Mouse (Mus musculus) liver (tissue): ENCODE measurements around the gene Zfp954.
A peak's percentile ranks its signal among the peaks of the same experiment; 100 is the strongest.
"Not testable (repeated sequence)": the region's sequence is repeated elsewhere in the genome, so short reads cannot be mapped to it uniquely, and the experiment has no call there.

ENCODE experiments used
- DNase-seq: peaks from one replicate; pipeline ENCODE4 v3.0.0-alpha.2; 2020; ENCODE audit warnings: mixed read lengths

The Zfp954 gene

DNA sequence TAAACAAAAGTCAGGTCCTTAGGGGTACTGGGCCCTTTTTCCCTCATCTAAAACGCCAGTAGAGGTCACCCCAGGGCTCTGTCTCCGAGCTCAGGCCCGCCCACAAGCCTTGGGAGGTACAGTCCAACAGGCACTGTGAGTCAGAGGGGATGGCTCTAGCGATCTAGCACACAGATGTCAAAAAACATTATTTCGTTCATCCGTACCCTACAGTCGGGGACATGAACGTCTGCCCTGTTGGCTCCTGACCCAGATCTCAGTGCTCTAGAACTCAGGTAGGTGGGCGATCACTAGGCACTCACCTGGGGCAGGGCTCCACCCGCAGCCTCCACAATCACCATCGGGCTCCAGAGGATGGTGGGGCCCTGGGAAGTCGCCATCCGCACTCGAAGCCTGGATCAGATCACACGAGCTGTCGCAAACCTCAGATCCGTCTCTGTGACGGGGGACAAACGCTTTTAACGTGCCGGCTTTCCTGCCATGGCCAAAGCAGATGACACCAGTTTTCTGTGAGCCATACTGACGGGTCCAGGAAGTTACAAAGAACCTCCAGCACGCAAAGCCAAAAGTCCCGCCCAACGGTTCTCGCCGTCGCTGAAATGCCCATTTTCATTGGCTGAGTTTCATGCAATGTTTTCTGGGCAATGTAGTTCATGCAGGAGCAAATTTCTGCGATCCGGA lies at the start of gene Zfp954:
Gene Zfp954 (minus strand): TSS at position 568 of the 681 bp plus-strand sequence.
- peak; percentile 80 for DNase-seq

DNA sequence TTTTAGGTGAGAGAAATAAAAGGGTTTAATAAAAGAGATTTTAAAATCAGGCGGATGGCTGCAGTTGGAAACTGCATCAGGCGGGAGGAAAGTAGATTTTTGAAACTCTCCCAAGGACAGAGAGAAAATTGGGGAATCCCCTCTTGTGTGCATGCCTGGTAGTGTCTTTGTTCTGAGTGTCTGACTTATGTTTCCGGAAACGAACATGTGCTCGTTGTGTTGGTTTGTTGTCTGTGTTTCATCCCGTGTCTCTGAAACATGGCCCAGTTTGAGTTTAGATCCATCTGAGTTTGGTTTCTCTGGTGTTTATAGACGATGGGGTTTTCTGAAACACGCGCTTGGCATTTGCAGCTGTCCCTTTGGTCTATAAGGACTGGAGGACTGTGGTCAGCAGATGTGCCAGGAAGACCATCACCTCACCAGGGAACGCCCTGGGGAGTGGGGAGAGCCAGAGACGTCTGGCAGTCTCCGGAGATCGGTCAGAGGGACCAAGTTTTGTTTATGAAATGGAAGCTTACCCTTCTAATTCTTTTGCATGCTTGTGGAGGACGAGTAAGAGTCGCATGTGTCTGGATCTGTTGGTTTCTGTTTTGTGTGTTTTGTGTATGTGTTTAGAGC lies 24.8 kb upstream of the Zfp954 start:
- DNase-seq: no peak

DNA sequence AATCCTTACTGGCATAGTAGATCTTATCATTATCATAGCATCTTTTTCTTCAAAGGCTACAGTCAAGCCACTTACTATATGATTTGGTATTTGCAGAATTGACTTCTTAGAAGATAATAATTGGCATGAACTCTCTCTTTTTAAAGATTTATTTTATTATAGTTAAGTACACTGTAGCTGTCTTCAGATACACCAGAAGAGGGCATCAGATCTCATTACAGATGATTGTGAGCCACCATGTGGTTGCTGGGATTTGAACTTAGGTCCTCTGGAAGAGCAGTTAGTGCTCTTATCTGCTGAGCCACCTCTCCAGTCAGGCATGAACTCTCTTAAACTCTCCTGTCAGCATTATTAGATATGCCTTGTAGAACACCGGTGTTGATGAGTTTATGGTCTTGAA lies 22.9 kb upstream of the Zfp954 start:
- no peak for DNase-seq

DNA sequence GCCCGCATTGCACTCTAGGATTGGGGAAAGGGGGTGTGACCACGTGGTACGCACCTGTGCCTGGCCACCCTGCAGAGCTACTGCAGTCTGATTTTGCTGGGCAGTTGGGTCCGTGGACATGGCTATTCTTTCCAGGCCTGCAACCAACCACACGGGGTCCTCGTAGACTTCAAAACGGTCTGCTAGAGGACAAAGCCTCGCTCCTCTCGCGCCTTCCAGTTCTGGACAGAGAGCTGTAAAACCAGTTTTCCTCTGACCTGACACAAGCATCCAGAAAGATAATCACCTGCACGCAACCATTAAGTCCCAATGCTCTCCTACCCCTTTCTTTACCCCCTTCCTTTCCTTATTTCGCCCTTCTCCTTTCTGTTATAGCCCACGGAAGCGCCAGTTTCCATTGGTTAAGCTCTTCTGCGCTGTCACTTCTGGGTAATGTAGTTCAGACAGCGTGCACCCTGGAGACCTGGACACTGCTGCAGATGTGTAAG lies 15.1 kb upstream of the Zfp954 start, which contains the start of gene Zfp773:
Gene Zfp773 (minus strand): TSS at position 377 of the 488 bp plus-strand sequence.
- DNase-seq: peak; percentile 27

DNA sequence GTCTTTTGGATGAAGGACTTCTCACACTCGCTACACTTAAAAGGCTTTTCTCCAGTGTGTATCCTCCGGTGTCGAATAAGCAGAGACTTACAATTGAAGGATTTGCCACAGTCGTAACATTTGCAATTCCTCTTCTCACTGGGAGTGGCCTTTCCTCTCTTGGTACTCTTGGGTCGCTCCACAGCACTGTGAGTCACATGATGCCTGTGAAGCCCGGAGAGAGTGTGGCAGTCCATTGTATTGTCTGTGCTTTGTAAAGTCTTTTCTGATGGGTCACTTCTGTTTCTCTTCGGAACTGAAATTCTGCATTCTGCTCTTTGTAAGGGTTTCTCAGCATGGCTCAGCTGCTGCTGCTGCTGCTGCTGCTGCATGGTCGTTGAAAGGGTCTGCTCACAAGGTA lies 11.5 kb upstream of the Zfp954 start:
- DNase-seq: no peak

DNA sequence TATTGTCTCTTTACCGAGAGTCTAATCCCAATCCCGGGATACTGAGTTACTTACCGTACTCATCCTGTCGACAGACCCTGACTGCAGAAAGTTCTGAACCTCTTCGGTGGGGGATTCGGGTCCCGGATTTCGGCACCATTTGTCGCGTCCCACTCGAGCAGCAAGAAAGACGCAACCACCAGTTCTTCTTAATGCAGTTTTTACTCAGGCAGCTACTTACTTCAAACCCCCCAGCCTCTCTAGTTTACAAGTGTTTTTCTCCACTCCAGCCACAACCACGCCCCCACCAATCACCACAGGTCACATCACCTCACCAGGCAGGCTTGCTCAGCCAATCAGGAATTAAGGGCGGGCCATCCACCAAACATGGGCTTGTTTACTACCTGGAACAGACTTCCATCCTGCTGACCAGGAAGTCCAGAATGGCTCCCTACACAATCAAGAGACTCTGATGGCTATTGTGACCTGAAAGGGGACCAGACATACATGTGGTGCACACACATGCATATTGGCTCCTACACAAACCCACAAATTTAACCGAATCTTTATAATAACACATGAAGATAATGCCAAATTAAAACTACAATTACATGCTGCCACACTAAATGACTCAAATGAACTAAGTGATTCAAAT lies 9.3 kb upstream of the Zfp954 start:
- not testable (repeated sequence) for DNase-seq

DNA sequence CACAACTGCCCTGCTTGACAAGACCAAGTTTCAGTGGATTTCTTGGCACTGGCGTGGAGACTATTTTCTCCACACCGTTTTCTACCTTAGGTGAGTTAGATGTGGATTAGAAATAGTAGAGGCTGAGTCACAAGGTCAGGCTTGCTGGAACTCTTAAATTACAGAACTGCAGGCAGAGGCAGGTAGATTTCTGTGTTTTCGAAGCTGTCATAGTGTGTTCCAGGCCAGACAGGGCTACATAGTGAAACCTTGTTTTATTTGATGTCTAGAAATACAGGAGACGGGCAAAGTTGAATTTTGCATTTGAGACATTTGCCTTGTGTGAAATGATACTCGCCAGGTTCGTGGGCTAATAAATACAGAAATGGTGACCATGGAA lies 303 bp upstream of the Zfp954 start:
- DNase-seq: no peak

DNA sequence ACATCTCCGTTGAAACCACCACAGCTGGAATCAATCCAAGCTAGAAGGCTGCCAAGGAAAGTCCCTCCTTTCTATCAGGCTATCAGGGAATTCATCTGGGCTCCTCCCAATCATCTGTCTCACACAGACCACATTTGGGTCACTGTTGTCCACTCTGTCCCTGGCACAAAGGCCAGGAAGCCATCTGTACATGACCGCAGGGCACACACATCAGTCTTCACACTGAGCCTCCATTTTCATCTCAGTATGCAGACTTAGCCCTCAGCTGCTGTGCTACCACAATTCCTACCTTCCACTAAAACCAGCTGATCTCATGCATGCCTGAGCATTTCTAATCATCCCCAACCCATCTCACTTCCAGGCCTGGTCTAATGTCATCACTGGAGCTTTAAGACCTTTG lies 2.8 kb downstream of the Zfp954 start:
- no peak for DNase-seq

DNA sequence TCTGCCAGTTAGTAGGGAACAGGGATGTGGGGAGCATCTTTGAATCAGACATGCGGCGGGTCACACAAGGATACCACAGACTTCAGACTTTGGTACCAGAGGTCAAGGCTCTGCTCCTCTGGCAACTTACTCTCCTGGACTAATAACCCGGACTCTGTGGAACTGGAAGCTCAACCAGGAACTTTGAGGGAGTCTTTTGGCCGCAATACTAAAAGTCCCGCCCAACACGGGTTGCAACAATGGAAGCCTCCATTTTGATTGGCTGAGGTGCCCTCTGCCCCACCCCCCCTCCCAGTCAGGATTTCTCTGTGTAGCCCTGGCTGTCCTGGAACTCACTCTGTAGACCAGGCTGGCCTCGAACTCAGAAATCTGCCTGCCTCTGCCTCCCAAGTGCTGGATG lies 12.8 kb downstream of the Zfp954 start:
- no peak for DNase-seq
